Mouse (Mus musculus) heart, postnatal 0 days (tissue): ENCODE measurements around the gene Sapcd1. TPM values are rescaled to one million over a fixed set of nuclear protein-coding genes. Genes with fewer than 3 reads are reported as not detected.

Source experiments
- ATAC-seq: fragments of 200-750 bp; cut with Nextera tagmentation; 2 replicates; pipeline ENCODE4 v1.8.0; 2017; ENCODE audit warnings: low read depth, moderate number of reproducible peaks, moderate library complexity; ENCODE audit not compliant: insufficient read depth
- DNase-seq: peaks from one replicate; pipeline ENCODE4 v3.0.0-alpha.2; 2016; ENCODE audit warnings: low spot score
- H3K27ac ChIP-seq: fragments of 300-500 bp; sonication (generic); 2 replicates; pipeline ENCODE4 v1.5.1; 2014; ENCODE audit warnings: low read depth, mild to moderate bottlenecking
- H3K27me3 ChIP-seq: fragments of 300-500 bp; sonication (generic); 2 replicates; pipeline ENCODE4 v1.6.1; 2014; ENCODE audit warnings: low read length, mixed read lengths; ENCODE audit not compliant: control insufficient read depth, insufficient read depth
- H3K36me3 ChIP-seq: fragments of 300-500 bp; sonication (generic); replicated peaks from 2 replicates; pipeline ENCODE4 v1.6.1; 2014; ENCODE audit warnings: low read length, mixed read lengths; ENCODE audit not compliant: control insufficient read depth, insufficient read depth
- H3K4me1 ChIP-seq: fragments of 300-500 bp; sonication (generic); 2 replicates; pipeline ENCODE4 v1.6.1; 2014; ENCODE audit warnings: antibody characterized with exemption; ENCODE audit not compliant: control insufficient read depth, insufficient read depth
- H3K4me2 ChIP-seq: fragments of 300-500 bp; sonication (generic); 2 replicates; pipeline ENCODE4 v1.6.1; 2014; ENCODE audit warnings: low read depth, mild to moderate bottlenecking, low read length, moderate library complexity
- H3K4me3 ChIP-seq: fragments of 300-500 bp; sonication (generic); 2 replicates; pipeline ENCODE4 v1.5.1; 2014; ENCODE audit warnings: low read depth, low read length
- H3K9ac ChIP-seq: fragments of 300-500 bp; sonication (generic); replicated peaks from 2 replicates; pipeline ENCODE4 v1.6.1; 2014; ENCODE audit warnings: low read depth, low read length, mixed read lengths
- H3K9me3 ChIP-seq: fragments of 300-500 bp; sonication (generic); replicated peaks from 2 replicates; pipeline ENCODE4 v1.6.1; 2016; ENCODE audit warnings: low read length; ENCODE audit not compliant: control insufficient read depth
- CTCF ChIP-seq: IDR thresholded peaks from 2 replicates; pipeline ENCODE4 v1.5.1; 2016; ENCODE audit warnings: antibody characterized with exemption, control low read depth, low read depth
- EP300 ChIP-seq: IDR thresholded peaks from 2 replicates; pipeline ENCODE4 v1.6.1; 2016; ENCODE audit warnings: antibody characterized with exemption, low read depth
- WGBS: fragments of 180-500 bp; shearing (Covaris S2); extraction: QIAGEN DNeasy Blood & Tissue Kit; methylation state at CpG from one replicate; pipeline ENCODE4 v1.1.7; 2014; 5-methylcytosine and 5-hydroxymethylcytosine counted together
- polyA plus RNA-seq: library from polyadenylated mRNA; unstranded; fragments of >200 nt; fragmentation: Nextera tagmentation; extraction: Ambion mirVana; gene quantifications from 2 replicates; pipeline ENCODE4 v1.2.1, GENCODE M21; 2015
- total RNA-seq: library from RNA; depleted of rRNA; stranded (reverse); fragments of >200 nt; gene quantifications from 2 replicates; pipeline ENCODE4 v1.2.3, GENCODE M21; 2014; ENCODE audit warnings: low replicate concordance

The Sapcd1 gene
- total and polyA plus RNA-seq, 2 experiments from 2014 or later: 1.2 to 2.1 TPM

DNA sequence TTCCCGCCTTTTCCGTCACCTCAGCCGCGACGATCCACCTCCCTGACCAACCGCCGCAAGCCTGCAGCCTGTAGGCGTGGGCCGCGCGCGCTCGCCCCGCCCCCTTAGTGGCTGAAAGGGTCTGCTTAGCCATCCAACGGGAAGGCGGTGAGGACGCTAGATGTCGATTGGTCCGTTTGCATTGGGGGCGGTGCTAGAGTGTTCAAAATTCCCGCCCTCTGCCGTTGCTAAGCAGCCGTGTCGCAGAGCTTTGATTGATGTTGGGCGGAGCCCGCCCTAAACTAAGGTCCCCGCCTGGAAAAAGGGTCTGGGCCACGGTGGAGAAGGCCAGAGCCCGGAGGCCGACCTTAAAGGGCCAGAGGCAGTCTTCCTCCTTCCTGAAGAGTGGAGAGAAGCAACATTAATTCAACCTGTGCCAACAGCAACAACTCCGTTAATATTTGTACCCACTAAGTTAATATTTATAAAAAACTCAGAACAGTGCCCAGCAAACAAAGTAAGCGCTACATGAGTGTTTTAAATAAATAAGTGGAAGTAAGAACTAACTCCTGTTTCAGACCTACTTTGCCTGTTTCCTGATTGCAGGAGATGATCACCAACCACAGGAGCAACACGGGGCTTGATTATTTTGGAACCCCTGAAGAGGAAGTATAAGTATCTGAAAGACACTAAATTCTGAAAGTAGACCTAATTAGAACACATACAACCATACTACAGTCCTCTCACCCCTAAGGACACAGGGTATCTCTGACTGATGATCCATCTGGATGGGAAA, 19.1 kb upstream of the Sapcd1 start, which contains the start of gene Msh5:
Msh5 (minus strand) TSS at position 65 of the 775 bp plus-strand sequence.
- Histone ChIP-seq H3K9me3 (no peaks in the 10 kb centered on the region), H3K4me2 (peak within 1 kb of the TSS; percentile 96), H3K27me3 (no peaks in the 10 kb centered on the region), H3K4me1 (peaks cover 34% of the 10 kb centered on the region), H3K9ac (peak within 1 kb of the TSS; percentile 77), H3K27ac (peak within 1 kb of the TSS; percentile 98), H3K4me3 (peak within 1 kb of the TSS; percentile 61), H3K36me3 (no peaks in the 10 kb centered on the region)
- peak; percentile 98 for DNase-seq
- TF ChIP-seq CTCF (no peak), EP300 (no peak)
- WGBS: 2% methylated on average over 33 of the region's 33 CpGs
- ATAC-seq: peak; percentile 91

DNA sequence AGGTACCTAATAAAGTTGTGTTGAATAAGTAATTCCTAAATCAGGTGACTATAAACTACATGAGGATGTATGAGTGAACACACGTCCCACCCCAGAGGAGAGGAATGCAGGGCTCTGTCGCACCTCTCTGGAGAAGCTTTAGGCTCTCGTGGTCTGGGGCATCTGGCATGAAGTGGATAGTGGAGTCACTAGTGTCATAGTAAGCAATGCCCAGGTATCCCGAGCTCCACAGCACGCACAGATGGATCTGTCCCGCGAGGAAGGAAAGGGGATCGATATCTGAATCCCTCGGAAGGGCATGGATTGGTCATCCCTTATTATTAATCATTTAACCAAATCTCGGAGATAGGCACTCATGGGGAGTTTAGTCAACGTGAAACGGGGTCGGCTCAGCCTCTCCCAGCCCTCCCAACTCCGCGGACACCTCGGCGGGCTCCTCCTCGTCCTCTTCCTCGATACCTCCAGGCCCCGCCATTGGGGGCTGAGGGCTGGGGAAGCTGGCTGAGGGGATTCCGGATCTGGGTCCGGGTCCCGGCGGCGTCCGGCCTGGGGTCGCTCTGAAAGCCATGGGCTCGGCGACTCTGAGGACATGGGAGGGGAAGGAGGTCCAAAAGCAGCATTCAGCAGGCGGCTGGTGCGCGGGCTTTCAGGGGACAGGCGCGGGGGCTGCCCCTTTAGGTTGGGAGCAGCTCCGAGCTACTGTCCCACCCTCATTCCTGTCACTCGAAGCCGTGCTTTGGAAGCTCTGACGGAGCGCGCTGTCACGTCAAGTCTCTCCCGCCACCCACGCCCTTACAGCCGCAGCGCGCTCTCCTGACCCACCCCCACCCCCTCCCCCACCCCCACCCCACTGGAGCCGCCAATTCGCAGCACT, 18.2 kb upstream of the Sapcd1 start:
- H3K27me3 ChIP-seq: no peaks in the 10 kb centered on the region
- peak overlapping the region; percentile 77 for H3K9ac ChIP-seq
- H3K4me2 ChIP-seq: peak overlapping the region; percentile 96
- ATAC-seq (peak; percentile 52; the same call in 1 of the 2 replicates), DNase-seq (no peak)
- H3K4me1 ChIP-seq: peaks cover 34% of the 10 kb centered on the region
- TF ChIP-seq CTCF (no peak), EP300 (no peak)
- H3K36me3 ChIP-seq: no peaks in the 10 kb centered on the region
- 4% methylated on average over 48 of the region's 48 CpGs for WGBS
- H3K4me3 ChIP-seq: peak overlapping the region; percentile 61
- H3K27ac ChIP-seq: peak overlapping the region; percentile 93
- H3K9me3 ChIP-seq: no peaks in the 10 kb centered on the region

DNA sequence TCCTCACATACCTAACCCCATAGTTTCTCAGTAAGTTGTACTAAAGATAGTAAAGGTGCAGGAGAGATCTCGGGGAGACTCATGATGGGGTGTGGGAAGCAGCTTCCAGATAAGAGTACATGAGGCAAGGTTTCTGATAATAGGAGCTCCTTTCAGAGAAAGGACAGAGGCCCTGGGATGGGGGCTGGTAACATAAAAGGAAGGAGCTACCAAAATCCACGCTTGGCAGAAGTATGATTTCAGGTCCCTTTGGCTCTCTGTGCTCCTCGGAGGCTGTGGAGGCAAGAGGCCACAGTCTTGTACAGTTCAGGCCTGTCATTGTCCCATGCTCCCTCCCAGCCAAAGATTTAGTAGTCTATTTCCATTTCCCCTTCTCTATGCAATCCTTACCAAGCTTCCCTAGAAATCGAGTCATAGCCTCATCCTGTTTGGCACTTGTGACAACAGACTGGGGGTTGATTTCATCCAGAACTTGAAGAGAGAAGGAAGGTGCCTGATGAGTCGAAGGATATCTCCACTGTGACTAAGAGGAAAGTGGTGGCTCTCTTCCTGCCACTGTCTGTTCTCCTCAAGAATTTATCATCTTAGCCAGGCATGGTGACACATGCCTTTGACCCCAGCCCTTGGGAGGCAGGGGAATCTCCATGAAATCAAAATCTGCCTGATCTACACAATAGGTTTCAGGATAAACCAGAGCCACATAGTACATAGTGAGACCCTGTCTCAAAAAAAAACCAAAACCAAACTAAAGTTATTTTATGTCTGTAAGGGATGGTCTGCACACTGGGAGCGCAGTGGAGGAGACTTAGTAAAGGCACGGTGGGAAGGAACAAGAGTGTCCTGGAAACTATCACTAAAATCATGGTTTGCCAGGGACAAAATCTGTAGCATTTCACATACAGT, 17.3 kb upstream of the Sapcd1 start:
- Histone ChIP-seq H3K27me3 (no peaks in the 10 kb centered on the region), H3K4me3 (peak overlapping the region; percentile 61), H3K9me3 (no peaks in the 10 kb centered on the region), H3K27ac (peak overlapping the region; percentile 93), H3K4me2 (peak overlapping the region; percentile 96), H3K9ac (peak overlapping the region; percentile 77), H3K4me1 (peaks cover 34% of the 10 kb centered on the region), H3K36me3 (no peaks in the 10 kb centered on the region)
- WGBS: 51% methylated on average over 7 of the region's 7 CpGs
- TF ChIP-seq CTCF: no peak
- no peak for TF ChIP-seq EP300
- DNase-seq (no peak), ATAC-seq (no peak)

DNA sequence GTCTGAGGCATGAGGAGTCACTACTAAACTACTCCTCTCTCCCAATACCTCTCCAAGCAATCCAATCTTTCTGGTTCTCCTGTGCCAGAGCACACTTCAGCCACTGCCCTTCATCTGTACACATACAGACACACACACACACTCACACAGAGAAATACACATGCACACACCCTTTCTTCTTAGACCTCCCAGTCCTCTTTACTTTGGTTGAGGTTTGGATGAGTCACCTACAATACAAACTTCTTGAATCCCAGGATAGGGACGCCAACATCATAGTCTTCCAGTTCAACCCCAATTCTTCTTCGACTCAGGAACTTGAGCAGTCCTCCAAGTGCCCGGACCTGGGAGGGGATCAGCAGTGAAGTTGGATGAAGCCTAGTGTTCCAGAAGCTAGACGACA, 16.0 kb upstream of the Sapcd1 start:
- H3K4me1 ChIP-seq: peaks cover 27% of the 10 kb centered on the region
- H3K4me2 ChIP-seq: no peak overlapping the region
- peak overlapping the region; percentile 93 for H3K27ac ChIP-seq
- H3K36me3 ChIP-seq: no peaks in the 10 kb centered on the region
- no peak overlapping the region for H3K9ac ChIP-seq
- no peak for DNase-seq
- 66% methylated on average over 4 of the region's 4 CpGs for WGBS
- no peak for TF ChIP-seq CTCF
- TF ChIP-seq EP300: no peak
- H3K4me3 ChIP-seq: no peak overlapping the region
- no peaks in the 10 kb centered on the region for H3K9me3 ChIP-seq
- ATAC-seq: no peak
- H3K27me3 ChIP-seq: no peaks in the 10 kb centered on the region
